Mouse (Mus musculus): Measurements from ENCODE around the gene Hs3st3a1. TPM values are rescaled to one million over a fixed set of nuclear protein-coding genes. Genes with fewer than 3 reads are reported as not detected.

Hs3st3a1 gene
- 3.0 and 3.5 TPM in 2 replicates for polyA plus RNA-seq (2014; fragmentation: Nextera tagmentation; extraction: Ambion mirVana)

- H3K36me3 ChIP-seq (replicated peaks; ENCODE audit: control insufficient read depth, insufficient read depth, low read depth, low read length), result no peaks in the 10 kb centered on the region
- H3K9ac ChIP-seq (replicated peaks; ENCODE audit: low read length), result peak within 1 kb of the TSS; percentile 87
- H3K9me3 ChIP-seq (replicated peaks; ENCODE audit: control insufficient read depth, low read length), result no peaks in the 10 kb centered on the region
- H3K27ac ChIP-seq (replicated peaks; ENCODE audit: low read depth, low read length), result peak within 1 kb of the TSS; percentile 78
- peak; percentile 88 for ATAC-seq (replicated peaks; ENCODE audit: insufficient number of reproducible peaks, low FRiP score, low TSS enrichment, low read depth)
- 0 out of 2 replicates have a peak, but pooled peaks cover 2% of the 10 kb centered on the region for H3K4me1 ChIP-seq (ENCODE audit: control insufficient read depth, insufficient read depth, low read length)
- H3K4me2 ChIP-seq (ENCODE audit: low read depth, low read length), result peak within 1 kb of the TSS; percentile 93
- peak within 1 kb of the TSS; percentile 64 for H3K4me3 ChIP-seq (ENCODE audit: low read depth, low read length)
- WGBS, result under 1% methylated on average over 29 of the region's 36 CpGs
- no peaks in the 10 kb centered on the region for H3K27me3 ChIP-seq (ENCODE audit: control insufficient read depth, insufficient read depth, low read length)
- peak; percentile 80 for DNase-seq (ENCODE audit: low spot score)
These were observed at the start of gene Hs3st3a1 for GRCm38 (mm10) chr11:64434611-64435545. Gene Hs3st3a1, plus strand, starts transcription at chr11:64435332.

DNA sequence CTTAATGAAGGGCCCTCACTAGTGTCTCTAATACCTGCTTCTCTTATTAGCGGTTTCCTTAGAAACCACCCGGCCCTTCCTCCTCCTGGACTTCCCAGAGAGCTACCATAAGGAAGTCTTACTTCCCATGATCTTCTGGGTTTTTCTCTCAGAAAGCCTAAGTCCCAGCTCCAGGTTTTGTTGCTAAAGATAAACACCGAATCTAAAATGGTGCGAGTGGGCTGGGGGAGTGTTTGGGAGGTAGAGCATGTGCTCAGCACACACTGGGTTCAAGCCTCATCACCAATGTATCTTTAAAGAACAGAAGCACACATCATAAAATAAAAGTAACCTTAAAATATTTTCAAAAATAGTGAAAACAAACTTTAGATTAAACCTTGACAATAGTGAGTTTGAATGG is 48.8 kb upstream of the Hs3st3a1 start:
- no peaks in the 10 kb centered on the region for H3K9me3 ChIP-seq (replicated peaks; ENCODE audit: control insufficient read depth, low read length)
- no peaks in the 10 kb centered on the region for H3K36me3 ChIP-seq (replicated peaks; ENCODE audit: control insufficient read depth, insufficient read depth, low read depth, low read length)
- no peaks in the 10 kb centered on the region for H3K27me3 ChIP-seq (ENCODE audit: control insufficient read depth, insufficient read depth, low read length)
- no peaks in the 10 kb centered on the region for H3K4me1 ChIP-seq (ENCODE audit: control insufficient read depth, insufficient read depth, low read length)
- DNase-seq (ENCODE audit: low spot score) (no peak), ATAC-seq (replicated peaks; ENCODE audit: insufficient number of reproducible peaks, low FRiP score, low TSS enrichment, low read depth) (no peak)
- 90% methylated on average over 4 of the region's 4 CpGs for WGBS
- no peak overlapping the region for H3K4me3 ChIP-seq (ENCODE audit: low read depth, low read length)
- no peak overlapping the region for H3K4me2 ChIP-seq (ENCODE audit: low read depth, low read length)
- H3K9ac ChIP-seq (replicated peaks; ENCODE audit: low read length), result no peak overlapping the region
- H3K27ac ChIP-seq (replicated peaks; ENCODE audit: low read depth, low read length), result no peak overlapping the region

DNA sequence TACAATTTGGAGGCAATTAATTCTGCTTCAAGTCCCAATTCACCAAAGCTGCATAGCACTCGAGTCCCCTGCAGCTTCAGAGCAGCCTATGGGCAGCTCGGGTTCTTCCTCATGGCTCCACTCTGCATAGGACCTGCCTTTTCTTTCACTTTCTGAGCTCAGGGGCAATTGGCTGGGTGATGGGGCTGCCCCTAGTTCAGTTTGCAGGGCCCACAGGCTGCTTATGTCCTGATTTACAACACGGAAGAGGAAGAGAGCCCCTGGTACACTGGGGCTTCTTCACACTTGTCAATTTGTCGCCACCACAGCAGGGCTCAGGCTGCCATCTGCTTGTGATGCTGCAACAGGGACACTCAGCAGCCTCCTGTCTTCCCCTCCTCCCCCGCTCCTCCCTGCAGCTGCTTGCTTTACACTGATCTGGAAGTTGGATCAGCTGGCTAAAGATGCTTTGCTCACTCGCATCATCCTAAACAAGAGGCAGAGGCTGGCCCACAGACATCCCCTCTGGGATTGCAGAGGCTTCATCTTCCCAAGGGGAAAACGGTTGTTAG is 38.7 kb upstream of the Hs3st3a1 start:
- no peak overlapping the region for H3K9ac ChIP-seq (replicated peaks; ENCODE audit: low read length)
- no peak overlapping the region for H3K27ac ChIP-seq (replicated peaks; ENCODE audit: low read depth, low read length)
- H3K4me1 ChIP-seq (ENCODE audit: control insufficient read depth, insufficient read depth, low read length), result no peaks in the 10 kb centered on the region
- no peak overlapping the region for H3K4me2 ChIP-seq (ENCODE audit: low read depth, low read length)
- H3K4me3 ChIP-seq (ENCODE audit: low read depth, low read length), result no peak overlapping the region
- H3K36me3 ChIP-seq (replicated peaks; ENCODE audit: control insufficient read depth, insufficient read depth, low read depth, low read length), result no peaks in the 10 kb centered on the region
- no peaks in the 10 kb centered on the region for H3K9me3 ChIP-seq (replicated peaks; ENCODE audit: control insufficient read depth, low read length)
- 0 out of 2 replicates have a peak, but pooled peaks cover 2% of the 10 kb centered on the region for H3K27me3 ChIP-seq (ENCODE audit: control insufficient read depth, insufficient read depth, low read length)
- ATAC-seq (replicated peaks; ENCODE audit: insufficient number of reproducible peaks, low FRiP score, low TSS enrichment, low read depth) (peak; percentile 70; the same call in 1 of the 2 replicates), DNase-seq (ENCODE audit: low spot score) (peak; percentile 8)
- 10% methylated on average over 7 of the region's 7 CpGs for WGBS

- 66% methylated on average over 6 of the region's 6 CpGs for WGBS
- Histone ChIP-seq H3K27me3 (ENCODE audit: control insufficient read depth, insufficient read depth, low read length) (0 out of 2 replicates have a peak, but pooled peaks cover 2% of the 10 kb centered on the region), H3K4me3 (ENCODE audit: low read depth, low read length) (no peak overlapping the region), H3K36me3 (replicated peaks; ENCODE audit: control insufficient read depth, insufficient read depth, low read depth, low read length) (no peaks in the 10 kb centered on the region), H3K9ac (replicated peaks; ENCODE audit: low read length) (no peak overlapping the region), H3K4me1 (ENCODE audit: control insufficient read depth, insufficient read depth, low read length) (no peaks in the 10 kb centered on the region), H3K4me2 (ENCODE audit: low read depth, low read length) (no peak overlapping the region), H3K9me3 (replicated peaks; ENCODE audit: control insufficient read depth, low read length) (no peaks in the 10 kb centered on the region), H3K27ac (replicated peaks; ENCODE audit: low read depth, low read length) (no peak overlapping the region)
- no peak for DNase-seq (ENCODE audit: low spot score)
- ATAC-seq (replicated peaks; ENCODE audit: insufficient number of reproducible peaks, low FRiP score, low TSS enrichment, low read depth), result no peak
These were observed 38.2 kb upstream of the Hs3st3a1 start for GRCm38 (mm10) chr11:64396949-64397348.

GRCm38 (mm10) chr11:64397612-64398011 is 37.5 kb upstream of the Hs3st3a1 start:
- no peaks in the 10 kb centered on the region for H3K4me1 ChIP-seq (ENCODE audit: control insufficient read depth, insufficient read depth, low read length)
- no peak overlapping the region for H3K27ac ChIP-seq (replicated peaks; ENCODE audit: low read depth, low read length)
- 79% methylated on average over 3 of the region's 3 CpGs for WGBS
- H3K9ac ChIP-seq (replicated peaks; ENCODE audit: low read length), result no peak overlapping the region
- ATAC-seq (replicated peaks; ENCODE audit: insufficient number of reproducible peaks, low FRiP score, low TSS enrichment, low read depth), result no peak
- H3K36me3 ChIP-seq (replicated peaks; ENCODE audit: control insufficient read depth, insufficient read depth, low read depth, low read length), result no peaks in the 10 kb centered on the region
- 0 out of 2 replicates have a peak, but pooled peaks cover 2% of the 10 kb centered on the region for H3K27me3 ChIP-seq (ENCODE audit: control insufficient read depth, insufficient read depth, low read length)
- H3K9me3 ChIP-seq (replicated peaks; ENCODE audit: control insufficient read depth, low read length), result no peaks in the 10 kb centered on the region
- no peak overlapping the region for H3K4me3 ChIP-seq (ENCODE audit: low read depth, low read length)
- DNase-seq (ENCODE audit: low spot score), result no peak
- H3K4me2 ChIP-seq (ENCODE audit: low read depth, low read length), result no peak overlapping the region

DNA sequence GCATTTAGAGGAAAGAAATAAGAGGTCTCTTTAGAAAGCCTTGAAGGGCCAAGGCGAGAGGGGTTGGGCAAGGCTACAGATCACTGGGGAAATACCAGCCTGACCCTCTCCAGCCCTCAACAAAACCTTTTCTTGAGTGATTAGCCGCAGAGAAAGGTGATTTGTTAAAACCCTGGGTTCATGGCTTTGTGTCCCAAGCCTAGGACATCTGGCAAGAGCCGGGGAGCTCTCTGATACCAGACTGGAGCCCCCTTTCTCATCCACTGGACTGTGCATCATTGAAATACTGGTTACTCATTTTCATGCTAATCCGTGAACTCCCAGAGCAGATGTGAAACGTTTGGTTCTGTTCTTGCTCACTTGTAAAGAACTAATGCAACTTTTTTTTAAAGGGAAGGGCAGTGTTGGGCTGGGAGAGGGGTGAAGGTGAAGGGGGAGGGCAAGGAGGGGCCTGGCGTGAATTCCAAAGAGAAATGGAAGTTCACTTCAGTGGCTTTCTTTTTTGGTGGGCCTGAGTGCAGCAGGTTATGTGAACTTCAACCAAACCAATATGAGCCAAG is 34.5 kb upstream of the Hs3st3a1 start:
- Histone ChIP-seq H3K4me3 (ENCODE audit: low read depth, low read length) (no peak overlapping the region), H3K27me3 (ENCODE audit: control insufficient read depth, insufficient read depth, low read length) (0 out of 2 replicates have a peak, but pooled peaks cover 2% of the 10 kb centered on the region), H3K4me2 (ENCODE audit: low read depth, low read length) (no peak overlapping the region), H3K9ac (replicated peaks; ENCODE audit: low read length) (no peak overlapping the region), H3K9me3 (replicated peaks; ENCODE audit: control insufficient read depth, low read length) (no peaks in the 10 kb centered on the region), H3K27ac (replicated peaks; ENCODE audit: low read depth, low read length) (no peak overlapping the region), H3K4me1 (ENCODE audit: control insufficient read depth, insufficient read depth, low read length) (no peaks in the 10 kb centered on the region), H3K36me3 (replicated peaks; ENCODE audit: control insufficient read depth, insufficient read depth, low read depth, low read length) (no peaks in the 10 kb centered on the region)
- no peak for DNase-seq (ENCODE audit: low spot score)
- ATAC-seq (replicated peaks; ENCODE audit: insufficient number of reproducible peaks, low FRiP score, low TSS enrichment, low read depth), result no peak
- whole genome bisulfite sequencing, result 59% methylated on average over 6 of the region's 6 CpGs

GRCm38 (mm10) chr11:64418969-64419368 is 16.2 kb upstream of the Hs3st3a1 start:
- 84% methylated on average over 1 of the region's 1 CpGs for WGBS
- H3K27ac ChIP-seq (replicated peaks; ENCODE audit: low read depth, low read length), result no peak overlapping the region
- no peak for DNase-seq (ENCODE audit: low spot score)
- no peaks in the 10 kb centered on the region for H3K4me1 ChIP-seq (ENCODE audit: control insufficient read depth, insufficient read depth, low read length)
- H3K4me3 ChIP-seq (ENCODE audit: low read depth, low read length), result no peak overlapping the region
- no peaks in the 10 kb centered on the region for H3K36me3 ChIP-seq (replicated peaks; ENCODE audit: control insufficient read depth, insufficient read depth, low read depth, low read length)
- H3K9ac ChIP-seq (replicated peaks; ENCODE audit: low read length), result no peak overlapping the region
- no peaks in the 10 kb centered on the region for H3K27me3 ChIP-seq (ENCODE audit: control insufficient read depth, insufficient read depth, low read length)
- no peaks in the 10 kb centered on the region for H3K9me3 ChIP-seq (replicated peaks; ENCODE audit: control insufficient read depth, low read length)
- ATAC-seq (replicated peaks; ENCODE audit: insufficient number of reproducible peaks, low FRiP score, low TSS enrichment, low read depth), result no peak
- H3K4me2 ChIP-seq (ENCODE audit: low read depth, low read length), result no peak overlapping the region
